Mouse (Mus musculus): ENCODE measurements at regions not wholly inside any gene's neighbourhood (a gene's known extent, or its start where the extent isn't known, plus 50 kb on each side); places are given as distances from the start of the nearest gene placed in this dataset.
A peak's percentile ranks its signal among the peaks of the same experiment; 100 is the strongest.

DNA sequence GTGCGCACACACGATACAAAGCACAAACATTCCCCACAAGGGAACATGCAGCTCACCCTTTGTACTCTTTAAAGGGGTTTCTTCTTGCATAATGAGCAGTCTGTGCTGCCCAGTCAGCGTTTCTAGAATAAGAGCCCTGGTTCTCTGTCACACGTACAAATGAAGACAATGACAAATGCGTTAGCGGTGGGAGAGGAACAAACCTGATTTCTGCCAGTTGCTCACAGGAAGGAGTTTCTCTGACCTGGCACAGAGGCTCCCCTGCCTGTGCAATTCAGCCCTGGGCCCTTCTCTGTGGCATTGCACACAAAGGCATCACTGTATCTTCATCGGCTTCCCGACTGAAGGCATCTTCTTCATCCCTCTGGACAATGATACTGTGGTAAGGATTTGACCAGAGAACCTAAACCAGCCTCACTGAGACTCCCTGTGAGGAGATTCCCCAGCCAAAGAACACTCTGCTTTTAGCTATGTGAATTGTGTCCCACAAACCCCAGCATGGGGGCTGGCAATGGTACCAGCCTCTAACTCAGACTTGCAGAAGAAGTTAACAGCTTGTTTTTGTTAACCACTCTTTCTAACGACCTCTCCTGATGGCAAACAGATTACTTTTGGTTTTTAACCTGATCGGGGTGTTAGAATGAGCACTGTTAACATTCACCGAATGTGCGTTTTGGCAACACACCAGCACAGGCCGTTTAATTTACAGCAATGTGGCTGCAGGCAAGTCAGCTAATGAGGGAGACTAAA lies 139.5 kb upstream of the Nabp1 start:
- no peak for ATAC-seq (replicated peaks in 1 of 2; ENCODE audit: insufficient read depth in 1 of 2, low FRiP score in 2 of 2, low TSS enrichment in 1 of 2, low read depth in 1 of 2, poor library complexity in 2 of 2, severe bottlenecking in 2 of 2)

DNA sequence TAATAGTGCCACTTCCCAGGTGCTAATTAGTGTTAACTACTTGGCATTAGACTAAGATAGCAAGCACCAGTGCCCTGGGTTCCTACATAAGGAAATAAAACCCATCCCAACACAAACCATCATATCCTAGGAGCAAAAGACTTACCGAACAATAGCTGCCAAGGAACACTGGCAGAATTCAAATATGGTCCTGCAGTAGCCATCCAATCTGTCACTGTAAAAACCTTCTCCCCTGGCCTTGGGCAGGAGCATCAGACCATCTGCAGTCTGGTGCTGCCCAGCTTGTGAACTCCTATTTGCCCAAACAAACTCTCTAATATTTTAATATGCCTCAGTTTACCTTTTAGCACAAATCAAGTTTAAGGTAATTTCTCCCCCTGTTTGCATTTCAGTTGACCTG lies 137.9 kb upstream of the Nabp1 start:
- ATAC-seq (replicated peaks in 1 of 2; ENCODE audit: insufficient read depth in 1 of 2, low FRiP score in 2 of 2, low TSS enrichment in 1 of 2, low read depth in 1 of 2, poor library complexity in 2 of 2, severe bottlenecking in 2 of 2) = no peak

DNA sequence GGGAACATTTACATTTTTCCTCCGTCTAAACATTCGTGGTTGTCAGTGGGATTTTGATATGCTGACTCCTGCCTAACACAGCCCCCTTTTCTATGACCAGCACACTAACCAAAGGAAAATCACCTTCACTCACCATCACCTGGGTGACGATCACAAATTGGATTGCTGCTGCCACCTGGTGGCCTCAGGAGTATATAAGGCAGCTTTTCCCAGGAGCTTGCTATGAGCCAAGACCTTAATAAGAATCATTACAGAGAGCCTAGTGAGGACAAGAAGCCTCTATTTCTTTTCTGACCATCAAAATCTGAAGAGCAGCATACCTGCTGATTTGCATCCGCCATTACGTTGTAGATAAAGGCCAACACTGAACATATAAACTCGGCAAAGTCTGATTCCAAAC lies 137.3 kb upstream of the Nabp1 start:
- ATAC-seq (replicated peaks in 1 of 2; ENCODE audit: insufficient read depth in 1 of 2, low FRiP score in 2 of 2, low TSS enrichment in 1 of 2, low read depth in 1 of 2, poor library complexity in 2 of 2, severe bottlenecking in 2 of 2) = peak; percentile 68 to 72; a peak in 2 of 4 replicates

DNA sequence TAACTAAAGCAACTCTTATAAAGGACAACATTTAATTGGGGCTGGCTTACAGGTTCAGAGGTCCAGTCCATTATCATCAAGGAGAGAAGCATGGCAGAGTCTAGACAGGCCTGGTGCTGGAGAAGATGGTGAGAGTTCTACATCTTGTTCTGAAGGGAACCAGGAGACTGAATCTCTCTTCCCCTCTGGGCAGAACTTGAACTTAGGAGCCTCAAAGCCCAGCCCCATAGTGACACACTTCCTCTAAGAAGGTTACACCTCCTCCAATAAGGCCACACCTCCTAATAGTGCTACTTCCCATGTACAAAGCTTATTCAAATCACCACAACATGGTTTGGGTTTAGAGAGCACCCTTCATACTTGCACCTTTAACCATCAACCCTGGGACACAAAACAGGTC lies 136.5 kb upstream of the Nabp1 start:
- ATAC-seq (replicated peaks in 1 of 2; ENCODE audit: insufficient read depth in 1 of 2, low FRiP score in 2 of 2, low TSS enrichment in 1 of 2, low read depth in 1 of 2, poor library complexity in 2 of 2, severe bottlenecking in 2 of 2) = no peak

DNA sequence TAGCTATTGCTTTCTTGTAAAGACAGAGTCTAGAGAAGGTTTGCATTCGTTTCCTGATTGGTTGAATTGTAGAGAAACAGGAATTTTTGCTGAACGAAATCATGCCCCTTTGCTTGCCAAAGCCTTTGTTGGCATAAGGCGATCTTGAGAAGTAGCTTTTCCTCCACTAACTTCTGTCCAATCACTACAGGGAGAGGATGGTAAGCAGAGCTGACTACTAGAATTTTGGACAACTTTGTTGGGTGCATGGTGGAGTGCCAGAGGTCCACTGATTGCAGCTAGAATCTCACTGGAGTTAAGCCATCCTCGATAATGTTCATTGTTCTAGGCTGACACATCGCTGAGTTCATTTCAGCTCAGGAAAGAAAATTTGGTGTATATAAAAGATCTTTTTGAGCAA lies 131.1 kb upstream of the Nabp1 start:
- no peak for ATAC-seq (replicated peaks in 1 of 2; ENCODE audit: insufficient read depth in 1 of 2, low FRiP score in 2 of 2, low TSS enrichment in 1 of 2, low read depth in 1 of 2, poor library complexity in 2 of 2, severe bottlenecking in 2 of 2)

DNA sequence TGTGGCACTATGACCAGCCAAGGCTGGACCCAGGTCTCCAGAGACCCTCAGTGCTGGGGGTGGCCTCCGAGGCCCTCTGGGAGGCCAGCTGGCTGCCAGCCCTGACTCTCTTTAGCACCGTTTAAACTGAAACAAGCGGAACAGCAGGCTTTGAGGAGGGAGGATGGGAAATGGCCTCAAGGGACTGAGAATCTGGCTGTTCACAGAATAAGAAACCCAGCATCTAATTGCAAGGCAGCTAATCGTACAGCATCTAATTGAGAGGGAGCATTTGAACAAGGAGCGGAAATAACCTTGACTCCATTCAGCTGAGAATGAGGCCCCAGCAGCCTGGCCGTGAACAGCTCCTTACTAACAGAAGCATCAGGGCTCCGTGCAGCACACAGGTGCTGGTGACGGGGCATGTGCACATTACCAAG lies 129.2 kb upstream of the Nabp1 start:
- no peak for ATAC-seq (replicated peaks in 1 of 2; ENCODE audit: insufficient read depth in 1 of 2, low FRiP score in 2 of 2, low TSS enrichment in 1 of 2, low read depth in 1 of 2, poor library complexity in 2 of 2, severe bottlenecking in 2 of 2)

DNA sequence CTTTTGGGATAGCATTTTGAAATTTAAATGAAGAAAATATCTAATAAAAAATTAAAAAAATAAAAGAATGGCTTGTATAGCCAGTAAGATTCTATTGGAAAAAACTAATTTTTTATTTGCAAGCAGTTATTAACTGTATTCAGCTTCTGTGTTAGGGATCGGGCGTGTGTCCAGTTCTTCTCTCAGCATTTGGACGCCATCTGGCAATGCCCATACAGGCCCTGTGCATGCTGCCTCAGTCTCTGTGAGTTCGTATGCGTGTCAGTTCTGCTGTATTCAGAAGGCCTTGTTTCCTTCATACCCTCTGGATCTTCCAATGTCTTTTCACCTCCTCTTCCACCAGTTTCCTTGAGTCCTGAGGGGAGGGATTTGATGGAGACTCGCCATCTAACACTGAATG lies 123.8 kb upstream of the Nabp1 start:
- ATAC-seq (replicated peaks in 1 of 2; ENCODE audit: insufficient read depth in 1 of 2, low FRiP score in 2 of 2, low TSS enrichment in 1 of 2, low read depth in 1 of 2, poor library complexity in 2 of 2, severe bottlenecking in 2 of 2) = no peak

DNA sequence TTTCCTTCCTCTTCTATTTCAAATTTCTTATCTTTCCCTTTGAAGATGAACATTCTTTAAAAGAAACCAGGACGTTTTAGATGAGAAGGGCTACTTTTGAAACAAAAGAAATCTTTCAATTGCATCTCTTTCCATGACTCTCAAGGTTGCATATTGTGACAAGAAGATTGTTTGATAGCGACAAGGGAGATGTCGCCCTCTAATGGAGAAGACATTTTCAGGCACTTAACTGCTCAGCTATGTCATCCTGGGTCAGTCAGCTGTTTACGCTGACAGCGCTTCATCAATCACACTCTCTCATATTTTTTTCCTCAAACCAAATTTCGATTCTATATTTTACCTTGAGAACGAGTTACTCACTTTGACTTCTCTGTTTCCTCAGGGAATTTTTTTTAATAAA lies 122.2 kb upstream of the Nabp1 start:
- ATAC-seq (replicated peaks in 1 of 2; ENCODE audit: insufficient read depth in 1 of 2, low FRiP score in 2 of 2, low TSS enrichment in 1 of 2, low read depth in 1 of 2, poor library complexity in 2 of 2, severe bottlenecking in 2 of 2) = peak; percentile 47 to 57; a peak in 2 of 4 replicates

DNA sequence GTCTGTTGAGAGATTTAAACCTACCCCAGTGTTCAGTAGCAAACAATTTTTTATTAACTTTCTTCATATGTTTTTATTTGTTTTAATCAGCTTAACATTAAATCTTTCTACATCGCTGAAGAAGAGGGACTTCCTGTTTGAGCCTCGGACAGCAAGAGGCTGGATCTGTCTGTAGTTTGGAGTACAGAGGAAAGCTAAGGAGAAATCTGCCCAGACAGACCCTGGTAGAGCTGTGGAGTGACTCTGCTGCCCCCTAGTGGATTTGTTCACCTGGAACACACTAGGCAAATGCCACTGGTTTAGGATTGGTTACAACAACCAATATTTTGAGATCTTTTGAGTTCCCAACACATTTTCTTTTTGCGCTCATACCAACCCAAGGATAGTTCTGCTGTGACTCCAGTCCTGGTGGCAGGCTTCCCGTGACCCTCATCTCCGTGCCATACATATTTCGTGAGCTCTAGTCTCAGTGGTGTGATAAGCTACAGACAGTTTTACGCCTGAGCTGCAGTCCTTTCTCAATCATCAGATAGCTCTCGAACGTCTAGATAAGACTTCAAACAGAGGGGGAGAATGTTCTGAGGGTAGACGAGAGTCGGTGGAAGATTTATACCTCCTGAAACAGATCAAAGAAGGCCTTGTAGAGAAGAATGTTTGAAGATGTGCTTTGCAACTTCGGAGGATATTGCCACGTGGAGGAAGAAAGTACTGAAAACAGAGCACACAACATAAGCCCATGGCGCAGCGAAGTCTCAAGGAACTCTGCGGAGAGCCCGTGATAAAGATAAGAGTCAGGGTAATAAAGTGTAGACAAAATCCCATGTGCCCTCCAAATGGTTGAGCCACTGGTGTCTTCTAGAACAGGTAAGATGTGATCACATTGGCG lies 119.0 kb upstream of the Nabp1 start:
- ATAC-seq (replicated peaks in 1 of 2; ENCODE audit: insufficient read depth in 1 of 2, low FRiP score in 2 of 2, low TSS enrichment in 1 of 2, low read depth in 1 of 2, poor library complexity in 2 of 2, severe bottlenecking in 2 of 2) = peak; percentile 78 to 82

DNA sequence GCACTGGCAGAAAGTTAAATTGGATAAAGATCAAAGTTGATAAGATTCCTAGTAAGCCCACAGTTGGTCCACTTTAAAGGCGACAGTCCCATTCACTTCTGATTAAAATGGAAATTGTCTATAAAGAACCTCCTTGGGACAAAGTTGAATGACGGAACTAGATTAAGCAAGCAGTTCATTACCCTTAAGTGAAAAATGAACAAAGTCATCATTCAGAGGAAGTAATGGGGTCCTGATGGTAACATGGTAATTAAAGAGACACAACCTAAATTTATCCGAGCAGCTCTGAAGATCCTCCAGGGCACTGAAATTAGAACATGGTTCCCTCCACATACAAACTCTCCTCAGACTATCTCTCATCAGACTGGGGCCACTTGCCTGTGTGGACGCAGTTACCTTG lies 116.4 kb upstream of the Nabp1 start:
- ATAC-seq (replicated peaks in 1 of 2; ENCODE audit: insufficient read depth in 1 of 2, low FRiP score in 2 of 2, low TSS enrichment in 1 of 2, low read depth in 1 of 2, poor library complexity in 2 of 2, severe bottlenecking in 2 of 2) = peak; percentile 44 to 58

DNA sequence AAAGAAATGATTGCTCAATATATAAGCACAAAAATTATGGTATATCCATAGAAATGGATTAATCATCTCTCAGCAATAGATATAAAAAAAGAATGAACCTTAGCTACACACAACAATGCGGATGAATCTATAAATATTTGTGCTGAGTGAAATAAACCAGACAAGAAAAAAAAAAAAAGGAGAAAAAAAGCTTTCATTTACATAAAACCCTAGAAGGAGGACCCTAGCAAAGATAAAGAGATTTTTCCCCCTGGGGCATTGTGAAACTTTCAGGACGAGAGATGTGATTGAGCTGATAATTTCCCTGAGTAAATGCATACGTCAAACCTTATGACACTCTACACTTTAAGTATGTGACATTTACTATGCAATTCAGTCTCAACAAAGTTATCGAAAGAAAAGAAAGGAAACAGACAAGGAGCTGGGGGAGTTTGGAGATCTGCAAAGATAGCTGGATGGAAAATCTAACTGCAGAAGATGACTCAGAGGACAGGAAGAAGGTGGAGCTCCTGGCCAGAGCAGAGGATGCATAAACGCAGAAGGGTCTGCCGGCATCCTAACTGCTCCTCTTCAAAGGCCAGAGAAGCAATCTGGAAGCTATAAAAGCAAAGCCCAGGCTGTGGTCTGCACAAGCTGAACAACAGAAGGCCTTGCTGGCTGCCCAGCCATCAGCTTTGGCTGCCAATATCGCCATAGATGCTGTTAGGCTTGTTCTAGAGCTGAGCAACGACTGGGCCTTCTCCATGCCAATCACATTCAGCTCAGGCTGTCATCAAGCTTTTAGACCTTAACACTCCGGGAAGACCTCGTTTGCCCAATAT lies 115.6 kb upstream of the Nabp1 start:
- ATAC-seq (replicated peaks in 1 of 2; ENCODE audit: insufficient read depth in 1 of 2, low FRiP score in 2 of 2, low TSS enrichment in 1 of 2, low read depth in 1 of 2, poor library complexity in 2 of 2, severe bottlenecking in 2 of 2) = peak; percentile 28 to 41; a peak in 3 of 4 replicates

DNA sequence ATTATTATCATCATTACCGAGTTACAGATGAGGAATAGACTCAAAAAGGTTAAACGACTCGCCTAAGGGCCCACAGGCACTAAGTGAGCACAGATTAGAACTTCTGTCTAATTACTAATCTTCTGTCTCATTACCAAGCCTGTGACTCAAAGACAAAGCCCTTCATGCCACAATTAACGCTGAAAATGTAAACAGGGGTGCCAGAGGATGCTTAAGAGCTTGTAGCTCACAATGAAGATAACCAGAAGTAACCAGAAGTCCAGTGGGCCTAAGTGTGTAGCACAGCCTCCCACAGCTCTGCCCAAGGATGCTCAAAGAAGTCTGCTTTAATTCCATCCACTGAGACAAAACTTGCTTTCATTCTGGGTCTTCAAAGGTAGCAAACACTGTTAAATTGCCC lies 113.7 kb upstream of the Nabp1 start:
- ATAC-seq (replicated peaks in 1 of 2; ENCODE audit: insufficient read depth in 1 of 2, low FRiP score in 2 of 2, low TSS enrichment in 1 of 2, low read depth in 1 of 2, poor library complexity in 2 of 2, severe bottlenecking in 2 of 2) = no peak

DNA sequence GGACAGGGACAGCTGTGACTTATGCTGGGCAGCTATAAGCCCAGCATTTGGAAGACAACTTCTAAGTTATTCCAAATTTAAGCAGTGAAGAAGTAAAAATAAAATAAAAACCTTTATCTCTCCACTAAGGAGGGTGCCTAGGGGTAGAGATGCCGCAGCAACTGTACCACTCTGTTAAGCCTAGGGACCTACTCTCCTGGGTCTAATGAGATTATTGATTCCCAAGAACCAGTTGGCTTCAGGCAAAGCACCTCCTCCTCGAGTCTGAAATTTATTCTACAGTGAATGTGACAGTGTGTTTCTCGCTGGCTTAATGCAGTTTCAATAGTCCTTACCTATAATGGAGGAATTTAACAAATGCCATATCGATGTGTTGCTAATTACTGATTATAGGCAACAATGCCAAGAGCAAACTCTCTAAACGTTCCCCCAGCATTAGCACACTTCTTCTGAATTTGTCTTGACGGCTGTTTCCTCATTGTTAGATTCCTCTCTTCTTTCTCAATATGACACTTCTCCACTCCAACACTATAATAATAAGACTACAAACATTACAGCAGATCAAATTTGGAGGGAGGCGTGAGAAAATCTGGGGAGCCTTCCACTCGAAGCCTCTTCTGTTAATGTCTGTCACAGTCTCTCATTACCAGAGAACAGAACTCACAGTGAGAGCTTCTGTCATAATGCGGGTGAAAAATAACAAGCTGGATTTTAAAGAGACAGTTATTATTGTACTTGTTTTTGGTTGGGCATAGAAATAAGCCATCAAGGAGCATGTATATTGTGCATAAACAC lies 112.6 kb upstream of the Nabp1 start:
- ATAC-seq (replicated peaks in 1 of 2; ENCODE audit: insufficient read depth in 1 of 2, low FRiP score in 2 of 2, low TSS enrichment in 1 of 2, low read depth in 1 of 2, poor library complexity in 2 of 2, severe bottlenecking in 2 of 2) = no peak

DNA sequence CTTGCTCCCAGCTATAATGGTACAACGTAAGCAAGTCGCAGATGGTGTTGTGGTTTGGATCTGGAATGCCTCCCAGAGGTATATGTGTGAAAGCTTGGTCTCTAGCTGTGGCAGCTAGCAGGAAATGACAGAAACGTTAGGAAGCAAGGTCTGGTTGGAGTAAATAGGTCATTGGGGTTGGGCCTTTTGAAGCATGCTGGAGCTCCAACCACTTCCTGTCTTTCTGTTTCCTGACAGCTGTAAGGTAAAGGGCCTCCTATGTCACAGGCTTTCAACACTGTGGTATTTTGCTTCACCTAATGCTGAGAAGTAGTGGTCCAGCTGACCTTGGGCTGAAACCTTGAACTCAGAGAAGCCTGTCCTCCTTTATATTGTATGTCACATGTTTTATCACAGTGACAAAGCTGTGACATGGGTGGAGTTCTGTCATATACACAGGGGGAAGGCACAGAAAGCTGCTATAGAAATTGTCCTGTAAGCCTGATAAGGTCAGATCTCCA lies 106.8 kb upstream of the Nabp1 start:
- peak; percentile 97 to 98 for ATAC-seq (replicated peaks in 1 of 2; ENCODE audit: insufficient read depth in 1 of 2, low FRiP score in 2 of 2, low TSS enrichment in 1 of 2, low read depth in 1 of 2, poor library complexity in 2 of 2, severe bottlenecking in 2 of 2)

DNA sequence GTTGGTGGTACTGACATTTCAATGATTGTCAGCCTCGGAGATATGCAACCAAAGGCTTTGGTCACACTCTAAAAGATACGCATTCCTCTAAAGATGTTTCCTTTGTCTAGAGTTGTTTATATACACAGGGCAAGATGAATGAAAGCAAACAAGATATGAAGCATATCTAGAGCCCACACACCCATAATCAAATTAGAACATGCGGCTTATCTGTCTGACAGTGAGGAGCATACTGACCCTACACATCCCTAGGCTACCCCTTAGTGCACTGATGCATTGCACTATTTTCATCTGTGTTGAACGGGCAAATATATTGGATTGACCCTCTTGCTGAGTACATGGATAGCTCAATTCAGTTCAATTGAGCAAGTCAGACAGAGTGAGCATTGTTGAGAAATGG lies 105.6 kb upstream of the Nabp1 start:
- ATAC-seq (replicated peaks in 1 of 2; ENCODE audit: insufficient read depth in 1 of 2, low FRiP score in 2 of 2, low TSS enrichment in 1 of 2, low read depth in 1 of 2, poor library complexity in 2 of 2, severe bottlenecking in 2 of 2) = no peak

DNA sequence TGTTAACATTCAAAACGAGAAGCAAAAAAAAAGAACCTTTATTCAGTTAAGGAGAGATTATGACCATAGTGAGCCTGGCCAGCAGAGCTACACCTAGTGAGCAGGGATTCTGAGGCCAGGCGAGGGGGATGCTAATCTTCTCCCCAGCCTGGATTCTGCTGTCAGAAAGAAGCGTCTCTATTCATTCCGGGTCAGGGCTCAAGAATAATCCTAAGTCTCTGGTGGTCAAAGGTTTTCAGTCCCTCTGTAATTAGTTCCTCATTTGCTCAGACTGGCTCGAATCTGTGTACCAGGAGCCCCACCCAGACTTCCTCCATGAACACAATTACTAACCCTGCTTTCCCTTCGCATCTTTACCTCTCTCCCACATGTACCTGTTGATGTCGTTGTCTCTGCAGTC lies 101.8 kb upstream of the Nabp1 start:
- ATAC-seq (replicated peaks in 1 of 2; ENCODE audit: insufficient read depth in 1 of 2, low FRiP score in 2 of 2, low TSS enrichment in 1 of 2, low read depth in 1 of 2, poor library complexity in 2 of 2, severe bottlenecking in 2 of 2) = no peak; a peak in 1 of 4 replicates

DNA sequence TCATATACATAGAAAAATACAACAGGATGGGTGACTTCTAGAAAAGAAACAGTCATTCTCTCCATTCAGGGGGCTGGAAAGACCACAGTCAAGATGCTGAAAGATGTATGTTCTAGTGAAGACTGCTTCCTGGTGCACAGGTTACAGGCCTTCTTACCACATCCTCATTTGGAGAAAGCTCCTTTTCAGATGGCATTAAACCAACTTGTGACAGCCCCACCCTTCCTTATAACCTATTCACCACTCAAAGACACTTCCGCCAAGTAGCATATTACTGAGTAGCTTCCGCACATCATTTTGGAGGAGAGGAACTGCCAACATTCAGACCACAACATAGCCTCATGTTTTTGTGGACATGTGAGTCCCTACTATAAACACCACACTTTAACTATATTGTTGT lies 99.5 kb upstream of the Nabp1 start:
- ATAC-seq (replicated peaks in 1 of 2; ENCODE audit: insufficient read depth in 1 of 2, low FRiP score in 2 of 2, low TSS enrichment in 1 of 2, low read depth in 1 of 2, poor library complexity in 2 of 2, severe bottlenecking in 2 of 2) = peak; percentile 93

All from hematopoietic stem cell, adult 5-6 weeks (primary cell).